Mouse (Mus musculus) intestine, postnatal 0 days (tissue): ENCODE results near the gene C5ar1. TPM values are rescaled to one million over a fixed set of nuclear protein-coding genes. Genes with fewer than 3 reads are reported as not detected.
A peak's percentile ranks its signal among the peaks of the same experiment; 100 is the strongest.

Experiments used
- ATAC-seq: fragments of 200-750 bp; cut with Nextera tagmentation; 2 replicates; pipeline ENCODE4 v1.8.0; 2017; ENCODE audit warnings: mild to moderate bottlenecking, moderate TSS enrichment, moderate library complexity
- H3K27ac ChIP-seq: fragments of 300-500 bp; sonication (generic); 2 replicates; pipeline ENCODE4 v1.5.1; 2014; ENCODE audit warnings: mild to moderate bottlenecking, low read depth, low read length, moderate library complexity
- H3K27me3 ChIP-seq: fragments of 300-500 bp; sonication (generic); replicated peaks from 2 replicates; pipeline ENCODE4 v1.6.1; 2014; ENCODE audit warnings: low read length, mixed read lengths; ENCODE audit not compliant: control insufficient read depth, insufficient read depth
- H3K36me3 ChIP-seq: fragments of 300-500 bp; sonication (generic); 2 replicates; pipeline ENCODE4 v1.6.1; 2014; ENCODE audit warnings: mild to moderate bottlenecking, moderate library complexity; ENCODE audit not compliant: control insufficient read depth, insufficient read depth
- H3K4me1 ChIP-seq: fragments of 300-500 bp; sonication (generic); replicated peaks from 2 replicates; pipeline ENCODE4 v1.6.1; 2014; ENCODE audit warnings: antibody characterized with exemption, low read length, mixed read lengths; ENCODE audit not compliant: control insufficient read depth, insufficient read depth
- H3K4me2 ChIP-seq: fragments of 300-500 bp; sonication (generic); replicated peaks from 2 replicates; pipeline ENCODE4 v1.6.1; 2014; ENCODE audit warnings: low read depth, mild to moderate bottlenecking, moderate library complexity
- H3K4me3 ChIP-seq: fragments of 300-500 bp; sonication (generic); 2 replicates; pipeline ENCODE4 v1.5.1; 2014; ENCODE audit warnings: low read depth, low read length
- H3K9ac ChIP-seq: fragments of 300-500 bp; sonication (generic); 2 replicates; pipeline ENCODE4 v1.6.1; 2014; ENCODE audit warnings: mild to moderate bottlenecking, low read depth, low read length
- H3K9me3 ChIP-seq: fragments of 300-500 bp; sonication (generic); 2 replicates; pipeline ENCODE4 v1.6.1; 2016; ENCODE audit warnings: mixed run types; ENCODE audit not compliant: control insufficient read depth
- CTCF ChIP-seq: sonication (generic); IDR thresholded peaks from 2 replicates; pipeline ENCODE4 v1.5.1; 2016; ENCODE audit warnings: low read depth, mild to moderate bottlenecking, control low read depth, antibody characterized with exemption, moderate library complexity
- WGBS: fragments of 180-500 bp; shearing (Covaris S2); extraction: QIAGEN DNeasy Blood & Tissue Kit; methylation state at CpG from one replicate; pipeline ENCODE4 v1.1.7; 2014; 5-methylcytosine and 5-hydroxymethylcytosine counted together
- polyA plus RNA-seq: library from polyadenylated mRNA; unstranded; fragments of >200 nt; fragmentation: Nextera tagmentation; extraction: Ambion mirVana; gene quantifications from 2 replicates; pipeline ENCODE4 v1.2.1, GENCODE M21; 2015

The C5ar1 gene
- polyA plus RNA-seq, 1 experiment from 2014 or later: 2.1 TPM

GRCm38 (mm10) chr7:16282334-16282733 lies 23.0 kb upstream of the C5ar1 start:
- Histone ChIP-seq H3K4me1 (no peaks in the 10 kb centered on the region), H3K4me3 (no peak overlapping the region), H3K27ac (no peak overlapping the region), H3K36me3 (peaks cover 65% of the 10 kb centered on the region), H3K9me3 (no peaks in the 10 kb centered on the region), H3K4me2 (no peak overlapping the region), H3K27me3 (no peaks in the 10 kb centered on the region), H3K9ac (no peak overlapping the region)
- no peak for TF ChIP-seq CTCF
- ATAC-seq: no peak
- 93% methylated on average over 13 of the region's 13 CpGs for WGBS

- H3K4me1 ChIP-seq: no peaks in the 10 kb centered on the region
- 90% methylated on average over 11 of the region's 11 CpGs for WGBS
- TF ChIP-seq CTCF: no peak
- no peak overlapping the region for H3K4me3 ChIP-seq
- H3K4me2 ChIP-seq: no peak overlapping the region
- H3K27ac ChIP-seq: no peak overlapping the region
- no peaks in the 10 kb centered on the region for H3K9me3 ChIP-seq
- H3K27me3 ChIP-seq: no peaks in the 10 kb centered on the region
- peaks cover 79% of the 10 kb centered on the region for H3K36me3 ChIP-seq
- no peak overlapping the region for H3K9ac ChIP-seq
- no peak for ATAC-seq
Observed at GRCm38 (mm10) chr7:16280721-16281120, 21.4 kb upstream of the C5ar1 start.

GRCm38 (mm10) chr7:16274922-16275890 lies 15.9 kb upstream of the C5ar1 start:
- H3K4me3 ChIP-seq: 0 out of 2 replicates have a peak overlapping the region, but pooled peaks have one; percentile 61
- H3K9me3 ChIP-seq: no peaks in the 10 kb centered on the region
- H3K36me3 ChIP-seq: peaks cover 43% of the 10 kb centered on the region
- peak overlapping the region; percentile 23; the same call in 1 of the 2 replicates for H3K27ac ChIP-seq
- whole genome bisulfite sequencing: 63% methylated on average over 10 of the region's 10 CpGs
- no peak for TF ChIP-seq CTCF
- peak overlapping the region; percentile 94; the same call in 1 of the 2 replicates for H3K4me2 ChIP-seq
- no peak for ATAC-seq
- H3K9ac ChIP-seq: peak overlapping the region; percentile 22
- H3K4me1 ChIP-seq: peaks cover 7% of the 10 kb centered on the region
- H3K27me3 ChIP-seq: no peaks in the 10 kb centered on the region

- no peaks in the 10 kb centered on the region for H3K27me3 ChIP-seq
- WGBS: 0% methylated on average over 17 of the region's 18 CpGs
- H3K9me3 ChIP-seq: no peaks in the 10 kb centered on the region
- peaks cover 35% of the 10 kb centered on the region for H3K36me3 ChIP-seq
- TF ChIP-seq CTCF: no peak; the same call in 1 of the 2 replicates
- peak overlapping the region; percentile 96 for H3K27ac ChIP-seq
- peak overlapping the region; percentile 69 for H3K9ac ChIP-seq
- H3K4me1 ChIP-seq: peaks cover 7% of the 10 kb centered on the region
- H3K4me2 ChIP-seq: peak overlapping the region; percentile 94
- H3K4me3 ChIP-seq: peak overlapping the region; percentile 61
- peak; percentile 76 for ATAC-seq
Observed at GRCm38 (mm10) chr7:16273766-16274140, 14.4 kb upstream of the C5ar1 start.

- under 1% methylated on average over 41 of the region's 49 CpGs for WGBS
- peak; percentile 66 for ATAC-seq
- no peaks in the 10 kb centered on the region for H3K9me3 ChIP-seq
- H3K36me3 ChIP-seq: peaks cover 29% of the 10 kb centered on the region
- peak within 1 kb of the TSS; percentile 94 for H3K4me2 ChIP-seq
- peak within 1 kb of the TSS; percentile 69 for H3K9ac ChIP-seq
- no peak for TF ChIP-seq CTCF
- peak within 1 kb of the TSS; percentile 61 for H3K4me3 ChIP-seq
- H3K27ac ChIP-seq: peak within 1 kb of the TSS; percentile 96
- H3K4me1 ChIP-seq: peaks cover 7% of the 10 kb centered on the region
- H3K27me3 ChIP-seq: no peaks in the 10 kb centered on the region
Observed at GRCm38 (mm10) chr7:16273081-16273765, 13.9 kb upstream of the C5ar1 start, which contains the start of gene Inafm1. TSS of gene Inafm1 (minus strand) at chr7:16273617.

GRCm38 (mm10) chr7:16272681-16273080 lies 13.3 kb upstream of the C5ar1 start:
- H3K9me3 ChIP-seq: no peaks in the 10 kb centered on the region
- peak; percentile 57 for TF ChIP-seq CTCF
- H3K4me3 ChIP-seq: peak overlapping the region; percentile 61
- peaks cover 24% of the 10 kb centered on the region for H3K36me3 ChIP-seq
- H3K4me1 ChIP-seq: peaks cover 7% of the 10 kb centered on the region
- H3K4me2 ChIP-seq: peak overlapping the region; percentile 94
- peak; percentile 80 for ATAC-seq
- peak overlapping the region; percentile 96 for H3K27ac ChIP-seq
- WGBS: 1% methylated on average over 42 of the region's 46 CpGs
- peak overlapping the region; percentile 69 for H3K9ac ChIP-seq
- no peaks in the 10 kb centered on the region for H3K27me3 ChIP-seq
